Mouse (Mus musculus) kidney, adult 11 months (tissue): ENCODE measurements at regions not wholly inside any gene's neighbourhood (a gene's known extent, or its start where the extent isn't known, plus 50 kb on each side); places are given as distances from the start of the nearest gene placed in this dataset.

ENCODE experiments used
- DNase-seq: peaks from one replicate; pipeline ENCODE4 v3.0.0; 2022

DNA sequence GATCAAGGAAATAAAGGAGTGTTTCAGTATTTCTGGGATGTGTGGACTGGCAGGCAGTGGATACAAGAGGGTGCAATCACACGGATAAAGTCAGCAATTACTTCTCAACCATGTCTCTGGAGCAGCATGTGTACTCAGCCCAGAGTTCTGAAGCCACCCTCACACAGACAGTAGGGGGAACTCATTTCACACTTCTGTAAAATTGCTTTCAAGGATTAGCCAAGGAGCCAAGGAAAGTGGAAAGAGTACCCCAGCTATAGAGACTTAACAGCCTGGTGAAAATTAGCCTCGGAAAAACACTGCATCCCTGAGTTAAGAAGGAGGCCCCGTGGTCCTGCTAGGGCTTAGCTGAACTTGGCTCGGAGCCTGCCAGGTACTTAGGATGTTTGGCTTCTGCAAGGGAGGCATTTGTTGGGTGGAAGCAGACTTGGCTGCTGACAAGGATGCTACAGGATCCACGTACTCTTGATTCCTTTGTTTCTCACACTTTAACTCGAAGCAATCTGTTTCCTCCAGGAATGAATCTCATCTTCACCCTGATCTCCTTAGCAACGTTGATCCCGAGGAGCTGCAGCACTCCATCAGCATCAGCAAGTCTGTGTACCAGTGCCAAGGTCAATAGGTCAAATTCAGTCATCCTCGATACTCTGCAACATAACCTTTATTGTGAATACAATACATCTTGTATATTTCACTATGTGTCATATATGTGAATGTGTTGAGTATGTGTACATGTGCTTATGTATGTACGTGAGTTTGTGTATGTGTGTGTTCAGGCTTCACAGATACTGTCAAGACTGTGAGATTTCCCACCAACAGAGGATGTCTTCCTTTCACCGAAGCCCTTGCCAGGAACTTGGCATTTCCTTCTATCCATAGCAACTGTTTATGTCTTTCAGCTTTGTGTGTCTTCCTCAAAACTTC lies 326.8 kb downstream of the 1700129C05Rik start:
- DNase-seq: no peak

DNA sequence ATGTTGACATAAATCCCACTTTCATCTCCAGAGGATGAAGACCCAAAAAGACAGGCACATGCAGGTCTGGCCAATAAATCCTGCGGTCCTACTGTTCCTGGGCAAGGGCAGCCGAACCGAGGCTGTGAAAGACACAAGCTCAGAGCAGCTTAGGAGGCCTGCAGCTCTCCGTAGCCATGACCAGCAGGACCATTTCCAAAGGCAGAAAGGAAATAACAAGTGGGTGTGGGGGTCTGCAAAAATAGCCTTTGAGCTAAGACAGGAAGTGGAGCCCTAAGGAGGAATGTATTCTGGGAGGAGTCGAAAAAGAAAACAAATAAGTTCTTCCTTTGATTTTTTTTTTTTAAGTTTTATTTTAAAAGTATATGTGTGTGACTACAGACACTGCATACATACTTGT lies 330.1 kb downstream of the 1700129C05Rik start:
- peak; percentile 36 for DNase-seq

DNA sequence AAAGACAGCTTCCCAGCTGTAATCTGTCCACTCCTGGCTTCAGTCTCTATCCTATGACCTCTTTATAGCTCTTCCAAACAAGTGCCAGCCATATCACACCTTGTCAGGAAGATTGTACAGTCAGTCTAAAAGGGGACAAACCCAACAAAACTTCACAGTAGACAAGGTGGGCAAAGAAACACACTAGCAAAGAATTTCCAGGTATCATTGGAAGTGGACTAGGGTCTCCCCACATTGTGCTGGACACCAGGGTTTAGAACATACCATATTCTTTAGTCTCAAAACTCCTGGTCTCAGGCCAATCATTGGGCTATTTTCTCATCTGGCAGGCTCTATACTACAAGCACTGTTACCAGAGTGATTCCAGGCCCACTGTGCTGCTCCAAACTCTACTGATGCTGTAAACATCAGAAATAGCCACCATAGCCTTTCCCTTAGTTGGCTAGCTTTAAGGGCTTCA lies 341.3 kb downstream of the 1700129C05Rik start:
- DNase-seq: no peak

DNA sequence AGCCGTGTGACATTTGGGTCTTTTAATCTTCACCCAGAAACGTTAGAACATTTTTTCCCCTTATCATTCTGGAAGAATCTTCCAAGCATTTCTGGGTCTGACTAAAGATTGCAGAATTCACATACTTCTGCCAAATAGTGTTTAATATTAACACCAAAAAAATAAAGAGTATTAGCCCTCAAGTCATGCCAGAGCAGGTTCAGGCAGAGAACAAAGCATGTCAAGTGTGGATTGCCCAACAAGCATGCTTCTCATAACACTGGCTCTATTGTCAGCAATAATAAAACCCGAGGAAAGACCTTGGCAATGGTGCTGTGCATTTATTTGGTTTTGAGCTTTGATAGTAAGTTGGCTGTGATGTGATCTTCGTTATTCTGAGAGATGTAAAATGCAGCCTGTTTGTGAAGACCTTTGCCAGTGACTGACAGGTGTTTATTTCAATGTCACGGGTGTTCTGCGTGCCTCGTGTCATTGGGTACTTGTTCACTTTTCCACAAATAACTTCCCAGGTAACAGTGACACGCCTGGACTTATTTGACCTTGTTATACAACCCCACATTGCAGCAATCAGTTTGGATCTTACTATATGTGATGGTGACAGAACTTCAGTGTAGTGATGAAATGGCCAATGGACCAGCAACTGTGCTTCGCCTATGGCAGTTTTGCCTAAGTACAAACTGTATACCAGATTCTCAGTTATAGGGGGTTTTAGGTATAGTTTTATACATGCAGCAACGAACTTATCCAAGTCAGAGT lies 354.3 kb downstream of the 1700129C05Rik start:
- DNase-seq: no peak

DNA sequence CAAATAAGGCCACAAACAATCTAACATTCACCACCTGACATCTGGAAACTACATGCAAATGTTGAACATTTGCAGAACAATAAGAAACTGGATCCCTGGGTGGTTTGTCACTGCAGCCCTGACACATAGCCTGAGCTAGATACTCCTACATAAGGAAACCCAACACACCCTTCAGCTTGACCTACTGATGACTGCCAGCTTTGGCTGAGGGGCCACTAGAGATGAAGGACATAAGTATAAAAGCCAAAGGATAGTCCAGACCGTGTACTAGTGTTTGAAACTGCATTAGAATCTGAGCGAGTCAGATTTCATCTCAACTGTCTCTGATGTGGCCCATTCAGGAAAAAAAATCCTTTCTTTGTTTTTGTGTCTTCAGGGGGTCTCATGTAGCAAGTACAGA lies 355.1 kb downstream of the 1700129C05Rik start:
- no peak for DNase-seq

DNA sequence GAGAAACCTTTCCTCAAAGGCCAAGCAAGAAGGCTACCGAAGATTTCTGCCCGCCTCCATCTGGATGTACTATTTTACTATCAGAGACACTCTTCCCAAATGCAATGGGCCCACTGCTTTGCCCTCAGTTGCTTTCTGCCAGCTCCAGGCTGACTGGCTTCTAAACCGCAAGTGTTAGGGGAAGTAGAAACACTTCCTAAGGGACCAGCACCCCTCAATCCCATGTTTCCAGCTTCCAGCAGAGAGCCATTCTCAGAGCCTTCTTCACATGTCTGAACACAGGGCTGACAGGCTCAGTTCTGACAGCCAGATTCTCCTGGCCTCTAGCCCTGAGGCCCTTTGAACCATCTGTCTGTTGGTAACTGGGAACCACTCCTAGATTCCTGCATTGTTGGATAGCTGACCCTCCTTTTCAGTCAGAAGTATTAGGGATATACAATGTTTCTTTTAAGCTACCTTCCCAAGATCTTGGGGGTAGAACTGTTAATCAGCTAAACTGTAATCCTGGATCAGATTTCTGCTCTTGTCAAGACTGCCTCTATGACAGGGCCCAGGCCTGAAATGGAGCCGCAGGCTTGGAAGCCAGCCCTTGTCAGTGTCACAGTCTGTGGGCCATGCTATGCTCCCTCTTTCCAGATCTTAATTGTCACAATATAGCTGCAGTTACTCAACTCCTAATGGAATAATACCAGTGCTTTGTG lies 355.8 kb downstream of the 1700129C05Rik start:
- DNase-seq: no peak

DNA sequence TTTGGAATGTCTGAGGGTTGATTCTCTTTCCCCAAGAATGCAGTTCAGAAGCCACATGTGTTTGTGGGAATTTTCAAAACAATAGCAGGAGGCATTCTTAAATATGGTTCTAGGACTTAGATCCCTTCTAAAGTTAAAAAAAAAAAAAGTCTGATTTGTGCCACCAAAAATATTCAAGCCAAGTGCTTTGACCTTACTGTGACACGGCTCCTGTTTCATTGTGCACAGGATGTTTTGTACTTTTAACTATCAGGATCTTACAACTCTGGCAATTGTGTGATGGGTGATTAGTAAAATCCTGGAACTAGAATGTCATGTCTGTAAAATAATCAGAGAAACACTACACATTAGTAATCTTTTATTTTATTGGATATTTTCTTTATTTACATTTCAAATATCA lies 359.5 kb downstream of the 1700129C05Rik start:
- no peak for DNase-seq

DNA sequence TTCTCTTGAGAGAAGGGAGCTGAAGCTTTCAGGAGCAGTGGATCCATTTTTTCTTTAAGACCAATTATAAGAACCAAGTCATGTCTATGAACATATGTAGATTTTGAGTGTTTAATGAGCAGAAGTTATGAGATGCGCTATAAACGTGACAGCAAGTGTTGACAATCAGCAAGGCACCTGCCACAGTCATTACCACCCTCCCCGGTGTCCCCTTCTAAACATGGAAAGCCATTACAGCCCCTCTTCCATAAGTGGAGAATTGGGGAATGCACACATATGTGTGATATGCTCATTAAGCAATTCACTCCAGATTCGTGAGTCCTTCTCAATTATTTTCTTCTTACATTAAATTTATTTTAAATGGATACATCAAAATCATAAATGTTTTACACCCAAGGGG lies 362.4 kb downstream of the 1700129C05Rik start:
- DNase-seq: no peak

DNA sequence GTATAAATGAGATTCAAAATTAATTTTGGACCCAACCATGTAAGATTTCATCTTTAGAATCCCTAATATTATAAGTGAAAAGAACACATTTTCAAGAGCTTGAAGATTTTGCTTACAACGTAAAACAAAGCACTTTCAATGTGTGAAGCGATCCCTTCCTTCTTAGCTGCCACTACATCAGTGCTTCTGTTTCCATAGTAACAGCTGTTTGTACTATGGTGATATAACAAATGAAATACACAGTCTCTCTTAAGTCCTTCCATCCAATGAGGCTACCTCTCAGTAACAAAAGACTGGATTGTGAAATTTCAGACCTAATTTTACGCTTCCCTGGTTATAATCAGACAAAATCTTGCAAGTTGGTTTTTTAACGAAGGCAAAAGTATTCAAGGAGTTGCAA lies 364.0 kb downstream of the 1700129C05Rik start:
- no peak for DNase-seq

DNA sequence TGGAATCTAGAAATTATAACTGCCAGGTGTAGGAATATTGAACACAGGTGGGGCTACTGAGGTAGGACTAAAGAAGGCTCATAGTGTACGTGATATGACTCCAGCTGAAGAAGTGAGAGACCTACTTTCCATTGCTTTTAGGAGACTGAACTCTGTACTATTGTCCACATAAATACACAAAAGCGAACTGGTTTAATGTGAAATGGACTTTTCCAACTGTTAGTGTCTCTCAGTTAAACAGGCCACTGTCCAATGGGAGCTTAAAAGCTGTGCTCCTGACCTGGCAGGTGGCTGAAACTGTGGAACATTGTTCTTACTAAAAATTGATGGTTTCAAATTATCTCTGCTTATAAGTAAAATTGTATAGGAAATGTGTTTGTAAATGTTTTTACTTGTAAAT lies 381.4 kb downstream of the 1700129C05Rik start:
- DNase-seq: no peak

DNA sequence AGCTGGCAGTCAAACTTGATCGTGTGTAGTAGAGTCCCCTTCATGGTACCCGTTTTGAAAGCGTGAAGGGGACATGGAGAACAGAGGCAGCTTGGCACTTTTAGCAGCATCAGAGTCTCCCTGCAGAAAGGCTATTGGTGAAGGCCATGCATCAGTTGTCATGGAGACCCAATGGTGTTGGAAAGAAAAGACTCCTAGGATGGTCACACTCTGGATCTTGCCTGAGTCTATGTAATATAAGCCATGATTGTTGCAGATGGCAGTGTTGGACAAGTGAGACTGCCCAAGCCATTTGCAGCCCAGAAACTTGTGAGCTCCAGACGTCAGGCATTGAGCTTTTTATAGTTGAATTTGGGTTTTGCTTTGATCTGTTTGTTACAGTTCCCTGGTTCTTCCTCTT lies 382.9 kb downstream of the 1700129C05Rik start:
- DNase-seq: no peak

DNA sequence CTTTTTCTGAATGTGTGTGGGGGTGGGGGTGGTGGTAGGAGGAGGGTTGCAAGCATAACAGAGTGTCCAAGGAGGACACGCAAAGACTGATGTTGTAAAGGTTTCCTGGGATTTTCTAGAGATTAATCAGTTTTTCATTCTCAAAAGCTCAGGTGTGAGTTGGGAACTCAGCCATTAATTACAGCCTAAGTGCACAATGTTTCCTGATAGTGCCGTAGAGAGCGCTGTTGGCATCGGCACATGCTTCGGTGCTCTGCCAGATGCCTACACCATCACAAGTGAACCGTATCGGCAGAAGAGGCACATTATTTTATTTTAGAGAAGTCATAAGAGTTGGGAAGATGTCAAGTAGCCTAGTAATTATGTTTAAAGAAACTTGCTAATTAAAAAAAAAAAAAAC lies 388.9 kb downstream of the 1700129C05Rik start:
- DNase-seq: no peak

DNA sequence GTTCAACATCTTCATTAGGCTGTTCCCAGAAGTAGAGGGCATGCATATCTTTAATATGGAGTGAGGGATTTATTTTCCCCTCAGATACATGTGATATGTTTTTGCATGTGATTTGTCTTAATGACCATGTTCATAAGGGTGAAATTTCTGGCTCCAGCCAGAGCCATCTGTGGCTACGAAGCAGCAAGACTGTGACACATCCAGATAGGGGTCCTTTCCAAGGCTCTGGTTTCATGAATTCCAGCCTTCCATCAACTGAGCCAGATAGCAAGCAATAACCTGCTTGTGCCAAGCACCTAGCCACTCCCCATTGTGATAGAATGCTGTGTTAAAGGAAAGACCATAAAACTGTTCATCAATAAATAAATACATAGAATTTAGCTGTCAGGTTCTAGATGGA lies 389.6 kb downstream of the 1700129C05Rik start:
- no peak for DNase-seq

DNA sequence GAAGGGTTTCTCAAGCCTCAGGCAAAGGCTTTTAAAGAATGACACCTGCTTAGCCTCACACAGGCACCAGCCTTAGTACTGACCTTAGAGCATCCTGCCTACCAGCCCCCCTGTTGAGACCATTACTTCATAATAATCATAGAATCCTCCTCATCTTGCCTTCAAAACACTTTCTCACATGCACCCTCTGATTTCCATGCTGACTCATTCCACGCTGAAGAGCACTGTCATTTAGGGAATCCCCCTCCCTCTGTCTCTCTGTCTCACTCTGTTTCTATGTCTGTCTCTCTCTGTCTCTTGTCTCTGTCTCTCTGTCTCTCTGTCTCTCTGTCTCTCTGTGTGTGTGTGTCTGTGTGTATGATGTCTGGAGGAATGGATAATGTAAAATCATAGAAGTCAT lies 416.3 kb downstream of the 1700129C05Rik start:
- DNase-seq: no peak

DNA sequence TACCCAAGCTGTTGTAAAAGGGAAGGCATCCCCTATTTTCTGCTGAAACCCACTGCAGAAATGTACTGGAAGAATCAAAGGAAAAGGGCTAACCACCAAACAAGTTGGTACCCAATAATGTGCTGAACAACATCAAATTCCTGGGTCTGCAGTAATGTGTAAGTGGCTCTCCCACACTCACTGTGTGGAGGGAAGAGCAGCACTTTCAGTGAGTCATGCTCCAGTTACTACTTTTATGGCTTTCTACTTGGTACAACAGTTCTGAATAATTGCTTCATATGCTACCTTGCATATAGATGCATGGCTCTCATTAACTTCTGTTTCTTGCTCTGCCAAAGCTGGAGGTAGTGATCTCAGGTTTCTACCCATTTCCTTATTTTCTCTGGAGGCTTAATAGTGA lies 427.8 kb downstream of the 1700129C05Rik start:
- no peak for DNase-seq

DNA sequence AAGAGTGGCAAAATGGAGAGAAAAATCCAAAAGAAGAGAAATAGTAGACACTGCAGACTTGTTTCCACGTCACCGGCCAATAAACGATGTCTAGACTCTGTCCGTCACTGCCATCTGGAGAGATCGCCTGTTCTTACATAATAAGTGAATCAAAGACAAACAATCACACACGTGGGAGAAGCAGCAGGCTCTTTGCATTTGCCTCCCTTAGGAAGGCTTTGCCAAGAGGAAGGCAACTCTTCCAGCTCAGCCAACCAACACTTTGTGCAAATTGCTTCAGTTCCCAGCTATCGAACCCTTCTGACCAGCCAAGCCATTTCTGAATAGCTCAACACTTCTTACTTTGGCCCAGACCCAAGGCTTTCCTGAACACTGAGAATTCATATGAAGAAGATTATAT lies 432.8 kb downstream of the 1700129C05Rik start:
- DNase-seq: peak; percentile 52

DNA sequence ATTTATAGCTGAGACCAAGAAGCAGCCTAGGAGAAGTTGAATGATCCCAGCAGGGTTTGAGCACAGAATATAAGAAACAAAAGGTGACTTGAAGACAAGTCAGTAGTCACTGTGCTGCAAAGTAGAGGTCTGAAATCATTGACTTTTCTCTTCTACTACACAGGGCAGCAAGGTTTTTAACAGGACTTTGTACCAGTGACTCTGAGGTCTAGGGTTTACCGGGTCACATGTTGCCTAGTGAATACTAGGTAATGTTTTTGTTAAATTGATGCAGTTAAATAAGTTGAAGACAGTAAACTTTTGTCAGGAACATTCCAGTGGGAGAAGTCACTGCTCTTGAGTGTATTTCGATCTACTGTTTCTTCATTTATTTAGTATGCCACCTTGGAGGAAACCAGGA lies 433.4 kb downstream of the 1700129C05Rik start:
- DNase-seq: peak; percentile 35

DNA sequence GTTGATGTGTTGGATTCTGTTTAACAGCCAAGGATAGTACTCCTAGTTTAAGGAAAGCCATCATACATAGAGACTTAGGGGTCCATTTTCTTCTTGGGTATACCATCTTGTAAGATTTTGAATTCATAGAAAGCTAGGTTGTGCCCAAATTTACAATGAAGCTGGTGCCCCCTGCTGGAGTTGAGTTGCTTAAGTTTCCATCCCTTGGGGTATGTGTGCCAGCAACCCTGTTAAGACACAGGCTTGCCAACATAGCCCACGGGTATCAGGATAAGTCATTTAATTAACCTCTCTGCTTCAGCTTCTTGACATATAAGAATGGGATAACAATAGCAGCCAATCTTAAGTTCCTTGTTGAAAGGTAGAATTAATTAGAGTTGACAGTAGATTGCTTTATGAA lies 440.9 kb downstream of the 1700129C05Rik start:
- peak; percentile 31 for DNase-seq

DNA sequence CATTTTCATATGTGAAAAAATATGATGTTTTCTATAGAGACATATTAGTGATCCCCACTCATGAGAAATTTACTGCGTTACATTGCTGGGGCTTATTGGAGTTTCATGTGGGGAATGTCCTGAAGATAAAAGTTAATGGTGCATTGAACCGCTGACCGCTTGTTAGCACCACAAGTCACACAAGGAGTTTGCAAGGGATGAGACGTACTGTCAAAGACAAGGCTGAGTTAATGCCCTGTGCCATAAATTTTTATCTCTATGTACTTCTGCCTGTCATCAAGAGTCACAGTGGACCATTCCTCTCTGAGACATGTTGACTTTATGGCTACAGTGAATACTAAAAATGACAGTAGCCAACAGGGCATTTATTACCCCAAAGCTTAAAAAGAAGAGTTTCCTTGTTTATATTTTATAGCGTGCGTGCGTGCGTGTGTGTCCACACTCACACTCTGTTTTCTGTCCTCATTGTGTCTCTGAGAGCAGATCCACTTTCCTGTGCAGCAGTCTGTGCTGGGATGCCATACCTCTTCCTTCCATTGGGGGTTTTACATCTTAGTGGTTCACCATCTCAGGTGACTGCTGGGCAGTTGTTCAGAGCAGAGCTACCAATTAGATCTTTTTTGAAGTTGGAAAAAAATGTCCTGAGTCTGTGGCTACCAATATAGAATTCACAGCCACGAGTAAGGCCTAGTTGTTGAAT lies 451.4 kb downstream of the 1700129C05Rik start:
- no peak for DNase-seq

DNA sequence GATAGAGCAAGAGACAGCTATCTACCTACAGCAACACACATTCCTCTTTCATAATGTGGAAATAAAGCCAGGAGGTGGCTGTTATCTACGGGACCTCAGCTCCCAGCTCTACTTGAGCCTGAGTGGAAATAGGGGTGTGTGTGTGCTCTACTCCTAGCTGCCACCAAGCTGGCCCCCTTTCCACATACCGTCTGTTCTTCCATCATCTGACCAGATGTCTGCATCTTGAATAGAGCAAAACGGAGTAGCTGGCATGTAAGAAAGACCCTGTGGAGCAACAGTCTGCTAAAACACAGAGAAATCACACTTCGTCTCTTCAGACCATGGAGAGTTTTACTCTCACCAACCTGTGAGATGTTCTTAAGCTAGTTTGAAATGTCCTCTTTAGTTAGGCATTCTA lies 454.9 kb downstream of the 1700129C05Rik start:
- no peak for DNase-seq

DNA sequence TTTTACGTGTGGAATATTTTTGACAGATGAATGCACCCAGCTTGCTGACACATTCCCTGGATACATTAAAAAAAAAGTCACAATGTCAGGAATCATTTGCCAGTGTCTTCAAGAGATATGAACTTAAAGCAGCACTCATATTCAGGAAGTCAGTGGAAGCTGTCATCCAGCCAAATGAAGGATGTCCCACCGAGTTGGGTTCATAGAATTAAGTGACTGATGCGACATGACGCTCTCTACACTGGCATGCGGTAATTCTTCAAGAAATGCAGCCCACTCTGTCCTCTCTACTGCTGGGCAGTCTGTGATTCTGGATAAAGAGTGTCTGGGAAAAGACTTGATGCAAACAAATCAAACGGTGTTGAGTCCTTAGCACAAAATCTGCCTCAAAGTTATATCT lies 463.9 kb downstream of the 1700129C05Rik start:
- DNase-seq: no peak

DNA sequence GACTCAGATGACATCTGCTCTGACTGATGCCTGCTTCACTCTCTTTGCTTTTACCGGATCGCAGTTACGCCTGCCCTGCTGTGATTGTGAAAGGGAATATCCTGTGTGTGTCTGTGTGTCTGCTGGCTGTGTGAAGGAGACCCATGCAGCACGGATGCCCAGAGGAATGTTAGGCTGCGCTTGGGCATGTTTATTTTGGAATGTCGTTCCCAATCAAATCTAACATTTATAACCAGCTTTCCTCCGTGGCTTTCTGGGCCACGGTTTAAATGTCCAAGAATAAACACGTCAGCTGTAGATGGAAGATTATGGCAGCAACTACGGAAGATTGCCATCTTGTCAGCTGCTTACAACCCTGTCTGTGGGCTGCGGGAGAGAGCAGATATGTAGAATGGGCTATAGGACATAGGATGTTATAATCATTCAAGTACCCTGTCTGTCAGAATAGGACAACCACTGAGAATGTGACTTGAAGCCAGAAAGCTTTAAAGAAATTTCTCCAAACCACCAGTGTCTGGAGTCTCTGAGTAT lies 464.5 kb downstream of the 1700129C05Rik start:
- DNase-seq: no peak

DNA sequence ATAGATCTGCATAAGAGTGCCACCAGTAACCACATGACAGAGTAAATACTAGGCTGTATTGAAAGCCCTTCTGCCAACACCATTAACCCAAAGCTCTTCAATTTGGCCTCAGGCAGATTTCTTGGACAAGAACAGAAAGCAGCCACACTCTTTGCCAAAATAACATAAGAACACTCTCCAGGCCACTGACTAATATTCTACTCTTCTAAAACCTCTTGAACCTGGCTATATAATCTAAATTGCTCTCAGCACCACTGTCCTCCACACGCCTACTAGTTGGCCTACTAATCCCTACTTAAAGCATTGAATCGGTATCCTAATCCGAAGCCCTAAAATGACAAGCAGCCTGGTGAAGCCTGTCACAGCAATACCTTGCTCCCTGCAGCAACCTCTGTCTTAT lies 467.5 kb downstream of the 1700129C05Rik start:
- DNase-seq: no peak
